Mouse (Mus musculus) stomach, postnatal 0 days (tissue): ENCODE measurements around the gene Hectd4. TPM values are rescaled to one million over a fixed set of nuclear protein-coding genes. Genes with fewer than 3 reads are reported as not detected.
A peak's percentile ranks its signal among the peaks of the same experiment; 100 is the strongest.

Source experiments
- ATAC-seq: fragments of 200-750 bp; cut with Nextera tagmentation; 2 replicates; pipeline ENCODE4 v1.8.0; 2017; ENCODE audit not compliant: low FRiP score, low TSS enrichment
- DNase-seq: peaks from one replicate; pipeline ENCODE4 v3.0.0-alpha.2; 2016; ENCODE audit warnings: low spot score
- H3K27ac ChIP-seq: fragments of 300-500 bp; sonication (generic); replicated peaks from 2 replicates; pipeline ENCODE4 v1.5.1; 2014; ENCODE audit warnings: mild to moderate bottlenecking, control low read depth
- H3K27me3 ChIP-seq: fragments of 300-500 bp; sonication (generic); 2 replicates; pipeline ENCODE4 v1.6.1; 2014; ENCODE audit warnings: low read length; ENCODE audit not compliant: control insufficient read depth, insufficient read depth
- H3K36me3 ChIP-seq: fragments of 300-500 bp; sonication (generic); 2 replicates; pipeline ENCODE4 v1.6.1; 2014; ENCODE audit warnings: low read length, mixed read lengths; ENCODE audit not compliant: control insufficient read depth, insufficient read depth
- H3K4me1 ChIP-seq: fragments of 300-500 bp; sonication (generic); replicated peaks from 2 replicates; pipeline ENCODE4 v1.6.1; 2014; ENCODE audit warnings: antibody characterized with exemption; ENCODE audit not compliant: control insufficient read depth, insufficient read depth
- H3K4me2 ChIP-seq: fragments of 300-500 bp; sonication (generic); replicated peaks from 2 replicates; pipeline ENCODE4 v1.6.1; 2014; ENCODE audit warnings: low read depth, mild to moderate bottlenecking, control low read depth, moderate library complexity
- H3K4me3 ChIP-seq: fragments of 300-500 bp; sonication (generic); 2 replicates; pipeline ENCODE4 v1.5.1; 2014; ENCODE audit warnings: low read depth, low read length, control low read depth
- H3K9ac ChIP-seq: fragments of 300-500 bp; sonication (generic); 2 replicates; pipeline ENCODE4 v1.6.1; 2014; ENCODE audit warnings: mild to moderate bottlenecking, low read length, control low read depth, mixed read lengths
- H3K9me3 ChIP-seq: fragments of 300-500 bp; sonication (generic); 2 replicates; pipeline ENCODE4 v1.6.1; 2016; ENCODE audit warnings: low read length; ENCODE audit not compliant: control insufficient read depth
- CTCF ChIP-seq: IDR thresholded peaks from 2 replicates; pipeline ENCODE4 v1.5.1; 2016; ENCODE audit warnings: antibody characterized with exemption, low read depth, mild to moderate bottlenecking, moderate library complexity
- EP300 ChIP-seq: optimal IDR thresholded peaks from 2 replicates; pipeline ENCODE3; 2016; ENCODE audit warnings: antibody characterized with exemption
- WGBS: fragments of 180-500 bp; shearing (Covaris S2); extraction: QIAGEN DNeasy Blood & Tissue Kit; methylation state at CpG from one replicate; pipeline ENCODE4 v1.1.7; 2014; 5-methylcytosine and 5-hydroxymethylcytosine counted together
- polyA plus RNA-seq: library from polyadenylated mRNA; unstranded; fragments of >200 nt; fragmentation: Nextera tagmentation; extraction: Ambion mirVana; gene quantifications from 2 replicates; pipeline ENCODE4 v1.2.1, GENCODE M21; 2015

The Hectd4 gene
- polyA plus RNA-seq, 1 experiment from 2014 or later: 1.7 TPM

GRCm38 (mm10) chr5:121386120-121386909, 166.3 kb downstream of the Hectd4 start:
- peak overlapping the region; percentile 74; the same call in 1 of the 2 replicates for H3K4me3 ChIP-seq
- H3K9ac ChIP-seq: no peak overlapping the region; the same call in 1 of the 2 replicates
- no peaks in the 10 kb centered on the region for H3K9me3 ChIP-seq
- H3K27me3 ChIP-seq: no peaks in the 10 kb centered on the region
- no peak for TF ChIP-seq CTCF
- no peak for TF ChIP-seq EP300
- no peaks in the 10 kb centered on the region for H3K36me3 ChIP-seq
- H3K4me1 ChIP-seq: peaks cover 3% of the 10 kb centered on the region
- DNase-seq (no peak), ATAC-seq (no peak)
- peak overlapping the region; percentile 97 for H3K27ac ChIP-seq
- peak overlapping the region; percentile 64 for H3K4me2 ChIP-seq
- 29% methylated on average over 22 of the region's 22 CpGs for WGBS

- Histone ChIP-seq H3K27me3 (no peaks in the 10 kb centered on the region), H3K36me3 (no peaks in the 10 kb centered on the region), H3K27ac (peak overlapping the region; percentile 97), H3K9ac (no peak overlapping the region), H3K4me2 (0 out of 2 replicates have a peak overlapping the region, but pooled peaks have one; percentile 25), H3K4me1 (peaks cover 3% of the 10 kb centered on the region), H3K9me3 (no peaks in the 10 kb centered on the region), H3K4me3 (no peak overlapping the region)
- 32% methylated on average over 4 of the region's 4 CpGs for WGBS
- ATAC-seq (peak; percentile 10; the same call in 1 of the 2 replicates), DNase-seq (no peak)
- TF ChIP-seq CTCF: no peak; the same call in 1 of the 2 replicates
Observed at GRCm38 (mm10) chr5:121387126-121387525, 167.1 kb downstream of the Hectd4 start.

GRCm38 (mm10) chr5:121389106-121389505, 169.1 kb downstream of the Hectd4 start:
- TF ChIP-seq CTCF (no peak), EP300 (no peak)
- Histone ChIP-seq H3K9me3 (no peaks in the 10 kb centered on the region), H3K4me1 (no peaks in the 10 kb centered on the region; the same call in 1 of the 2 replicates), H3K36me3 (no peaks in the 10 kb centered on the region), H3K4me2 (no peak overlapping the region), H3K4me3 (no peak overlapping the region), H3K27ac (0 out of 2 replicates have a peak overlapping the region, but pooled peaks have one; percentile 13), H3K9ac (no peak overlapping the region), H3K27me3 (no peaks in the 10 kb centered on the region)
- ATAC-seq (no peak), DNase-seq (no peak)
- 55% methylated on average over 7 of the region's 7 CpGs for WGBS

GRCm38 (mm10) chr5:121389691-121390090, 169.7 kb downstream of the Hectd4 start:
- no peaks in the 10 kb centered on the region for H3K4me1 ChIP-seq
- 0 out of 2 replicates have a peak overlapping the region, but pooled peaks have one; percentile 13 for H3K27ac ChIP-seq
- ATAC-seq (no peak), DNase-seq (no peak)
- no peaks in the 10 kb centered on the region for H3K27me3 ChIP-seq
- no peak for TF ChIP-seq CTCF
- no peaks in the 10 kb centered on the region for H3K9me3 ChIP-seq
- H3K4me2 ChIP-seq: no peak overlapping the region
- H3K4me3 ChIP-seq: no peak overlapping the region
- no peak overlapping the region for H3K9ac ChIP-seq
- H3K36me3 ChIP-seq: no peaks in the 10 kb centered on the region

- no peaks in the 10 kb centered on the region for H3K9me3 ChIP-seq
- no peak overlapping the region for H3K9ac ChIP-seq
- TF ChIP-seq CTCF (peak; percentile 79), EP300 (no peak)
- peak overlapping the region; percentile 71; the same call in 1 of the 2 replicates for H3K27ac ChIP-seq
- H3K4me1 ChIP-seq: peaks cover 3% of the 10 kb centered on the region; the same call in 1 of the 2 replicates
- WGBS: 53% methylated on average over 16 of the region's 16 CpGs
- H3K27me3 ChIP-seq: no peaks in the 10 kb centered on the region
- DNase-seq (no peak), ATAC-seq (no peak)
- no peaks in the 10 kb centered on the region for H3K36me3 ChIP-seq
- no peak overlapping the region for H3K4me3 ChIP-seq
- H3K4me2 ChIP-seq: no peak overlapping the region
Observed at GRCm38 (mm10) chr5:121392667-121393380, 172.8 kb downstream of the Hectd4 start.
